Mouse (Mus musculus): ENCODE results near the gene Lpxn. TPM values are rescaled to one million over a fixed set of nuclear protein-coding genes. Genes with fewer than 3 reads are reported as not detected.

Lpxn gene
- polyA plus RNA-seq, 1 experiment from 2014 or later = 1.1 TPM

GRCm38 (mm10) chr19:12806214-12806613, 10.2 kb downstream of the Lpxn start:
- no peak overlapping the region for H3K27ac ChIP-seq
- no peaks in the 10 kb centered on the region for H3K4me1 ChIP-seq (replicated peaks)
- H3K9me3 ChIP-seq (replicated peaks) = no peaks in the 10 kb centered on the region
- no peak for ATAC-seq (replicated peaks; ENCODE audit: insufficient number of reproducible peaks, insufficient read depth, low FRiP score, low read depth)
- no peaks in the 10 kb centered on the region for H3K36me3 ChIP-seq
- H3K27me3 ChIP-seq = no peaks in the 10 kb centered on the region
- no peak overlapping the region for H3K4me2 ChIP-seq
- WGBS = 67% methylated on average over 2 of the region's 2 CpGs
- H3K9ac ChIP-seq = no peak overlapping the region
- no peak overlapping the region for H3K4me3 ChIP-seq

- H3K27ac ChIP-seq = no peak overlapping the region
- H3K4me2 ChIP-seq = no peak overlapping the region
- no peaks in the 10 kb centered on the region for H3K9me3 ChIP-seq (replicated peaks)
- ATAC-seq (replicated peaks; ENCODE audit: insufficient number of reproducible peaks, insufficient read depth, low FRiP score, low read depth) = no peak
- no peaks in the 10 kb centered on the region for H3K4me1 ChIP-seq (replicated peaks)
- no peaks in the 10 kb centered on the region for H3K27me3 ChIP-seq
- no peak overlapping the region for H3K4me3 ChIP-seq
- 46% methylated on average over 1 of the region's 1 CpGs for WGBS
- H3K9ac ChIP-seq = no peak overlapping the region
- H3K36me3 ChIP-seq = no peaks in the 10 kb centered on the region
These were observed 16.8 kb downstream of the Lpxn start for GRCm38 (mm10) chr19:12812644-12813364.

GRCm38 (mm10) chr19:12813883-12814282, 17.9 kb downstream of the Lpxn start:
- H3K4me2 ChIP-seq = no peak overlapping the region
- no peak overlapping the region for H3K27ac ChIP-seq
- H3K4me3 ChIP-seq = no peak overlapping the region
- no peaks in the 10 kb centered on the region for H3K4me1 ChIP-seq (replicated peaks)
- H3K9ac ChIP-seq = no peak overlapping the region
- no peak for ATAC-seq (replicated peaks; ENCODE audit: insufficient number of reproducible peaks, insufficient read depth, low FRiP score, low read depth)
- H3K27me3 ChIP-seq = no peaks in the 10 kb centered on the region
- H3K36me3 ChIP-seq = no peaks in the 10 kb centered on the region
- H3K9me3 ChIP-seq (replicated peaks) = no peaks in the 10 kb centered on the region
- 66% methylated on average over 1 of the region's 1 CpGs for WGBS

GRCm38 (mm10) chr19:12818507-12818906, 22.5 kb downstream of the Lpxn start:
- Histone ChIP-seq H3K27me3 (no peaks in the 10 kb centered on the region), H3K4me3 (no peak overlapping the region), H3K9ac (no peak overlapping the region), H3K4me2 (no peak overlapping the region), H3K36me3 (no peaks in the 10 kb centered on the region), H3K4me1 (replicated peaks) (no peaks in the 10 kb centered on the region), H3K9me3 (replicated peaks) (no peaks in the 10 kb centered on the region), H3K27ac (no peak overlapping the region)
- WGBS = 76% methylated on average over 1 of the region's 1 CpGs
- no peak for ATAC-seq (replicated peaks; ENCODE audit: insufficient number of reproducible peaks, insufficient read depth, low FRiP score, low read depth)

- ATAC-seq (replicated peaks; ENCODE audit: insufficient number of reproducible peaks, insufficient read depth, low FRiP score, low read depth) = no peak
- Histone ChIP-seq H3K4me1 (replicated peaks) (no peaks in the 10 kb centered on the region), H3K27ac (no peak overlapping the region), H3K9me3 (replicated peaks) (no peaks in the 10 kb centered on the region), H3K4me2 (no peak overlapping the region), H3K9ac (no peak overlapping the region), H3K4me3 (no peak overlapping the region), H3K36me3 (no peaks in the 10 kb centered on the region), H3K27me3 (no peaks in the 10 kb centered on the region)
- 29% methylated on average over 4 of the region's 4 CpGs for WGBS
These were observed 24.4 kb downstream of the Lpxn start for GRCm38 (mm10) chr19:12820383-12820782.

- no peak overlapping the region for H3K27ac ChIP-seq
- no peaks in the 10 kb centered on the region for H3K27me3 ChIP-seq
- H3K36me3 ChIP-seq = no peaks in the 10 kb centered on the region
- no peaks in the 10 kb centered on the region for H3K4me1 ChIP-seq (replicated peaks)
- no peak for ATAC-seq (replicated peaks; ENCODE audit: insufficient number of reproducible peaks, insufficient read depth, low FRiP score, low read depth)
- no peak overlapping the region for H3K9ac ChIP-seq
- no peak overlapping the region for H3K4me3 ChIP-seq
- 61% methylated on average over 4 of the region's 4 CpGs for WGBS
- H3K9me3 ChIP-seq (replicated peaks) = no peaks in the 10 kb centered on the region
- H3K4me2 ChIP-seq = no peak overlapping the region
These were observed 28.6 kb downstream of the Lpxn start for GRCm38 (mm10) chr19:12824549-12824948.

- H3K9ac ChIP-seq = no peak overlapping the region
- no peak overlapping the region for H3K4me3 ChIP-seq
- 64% methylated on average over 2 of the region's 2 CpGs for whole genome bisulfite sequencing
These were observed 34.9 kb downstream of the Lpxn start for GRCm38 (mm10) chr19:12830823-12831430.

GRCm38 (mm10) chr19:12831559-12831958, 35.6 kb downstream of the Lpxn start:
- H3K4me2 ChIP-seq = no peak overlapping the region
- no peak for ATAC-seq (replicated peaks; ENCODE audit: insufficient number of reproducible peaks, insufficient read depth, low FRiP score, low read depth)

More at GRCm38 (mm10) chr19:12830823-12831430, 34.9 kb downstream of the Lpxn start:
- Histone ChIP-seq H3K4me2 (no peak overlapping the region), H3K9me3 (replicated peaks) (no peaks in the 10 kb centered on the region), H3K4me1 (replicated peaks) (no peaks in the 10 kb centered on the region), H3K27me3 (no peaks in the 10 kb centered on the region), H3K36me3 (no peaks in the 10 kb centered on the region), H3K27ac (no peak overlapping the region)
- no peak for ATAC-seq (replicated peaks; ENCODE audit: insufficient number of reproducible peaks, insufficient read depth, low FRiP score, low read depth)

GRCm38 (mm10) chr19:12833625-12834024, 37.6 kb downstream of the Lpxn start:
- no peak overlapping the region for H3K4me3 ChIP-seq
- H3K4me1 ChIP-seq (replicated peaks) = no peaks in the 10 kb centered on the region
- WGBS = 59% methylated on average over 3 of the region's 3 CpGs
- peak; percentile 66; the same call in 1 of the 2 replicates for ATAC-seq (replicated peaks; ENCODE audit: insufficient number of reproducible peaks, insufficient read depth, low FRiP score, low read depth)
- H3K27ac ChIP-seq = no peak overlapping the region
- H3K4me2 ChIP-seq = no peak overlapping the region
- H3K9me3 ChIP-seq (replicated peaks) = no peaks in the 10 kb centered on the region
- H3K9ac ChIP-seq = no peak overlapping the region
- H3K27me3 ChIP-seq = no peaks in the 10 kb centered on the region
- H3K36me3 ChIP-seq = no peaks in the 10 kb centered on the region

More at GRCm38 (mm10) chr19:12831559-12831958, 35.6 kb downstream of the Lpxn start:
- Histone ChIP-seq H3K4me1 (replicated peaks) (no peaks in the 10 kb centered on the region), H3K9ac (no peak overlapping the region), H3K27ac (no peak overlapping the region), H3K27me3 (no peaks in the 10 kb centered on the region), H3K36me3 (no peaks in the 10 kb centered on the region), H3K4me3 (no peak overlapping the region), H3K9me3 (replicated peaks) (no peaks in the 10 kb centered on the region)
- 58% methylated on average over 1 of the region's 1 CpGs for WGBS

- no peak for ATAC-seq (replicated peaks; ENCODE audit: insufficient number of reproducible peaks, insufficient read depth, low FRiP score, low read depth)
- Histone ChIP-seq H3K4me3 (no peak overlapping the region), H3K27ac (no peak overlapping the region), H3K4me1 (replicated peaks) (no peaks in the 10 kb centered on the region), H3K27me3 (no peaks in the 10 kb centered on the region), H3K9ac (no peak overlapping the region), H3K4me2 (no peak overlapping the region), H3K36me3 (no peaks in the 10 kb centered on the region), H3K9me3 (replicated peaks) (no peaks in the 10 kb centered on the region)
- 73% methylated on average over 1 of the region's 1 CpGs for WGBS
These were observed 42.5 kb downstream of the Lpxn start for GRCm38 (mm10) chr19:12838507-12838906.

GRCm38 (mm10) chr19:12846382-12846781, 50.4 kb downstream of the Lpxn start, which contains the start of gene Gm5244:
TSS of gene Gm5244 (plus strand) at chr19:12846682.
- no peaks in the 10 kb centered on the region for H3K4me1 ChIP-seq (replicated peaks)
- no peaks in the 10 kb centered on the region for H3K36me3 ChIP-seq
- H3K4me2 ChIP-seq = no peak within 1 kb of the TSS
- H3K27ac ChIP-seq = no peak within 1 kb of the TSS
- H3K27me3 ChIP-seq = no peaks in the 10 kb centered on the region
- H3K9ac ChIP-seq = no peak within 1 kb of the TSS
- H3K4me3 ChIP-seq = no peak within 1 kb of the TSS
- ATAC-seq (replicated peaks; ENCODE audit: insufficient number of reproducible peaks, insufficient read depth, low FRiP score, low read depth) = no peak
- H3K9me3 ChIP-seq (replicated peaks) = no peaks in the 10 kb centered on the region

GRCm38 (mm10) chr19:12856983-12857382, 61.0 kb downstream of the Lpxn start, which contains the start of gene Olfr1444:
TSS of gene Olfr1444 (plus strand) at chr19:12857283.
- H3K27ac ChIP-seq = no peak within 1 kb of the TSS
- no peaks in the 10 kb centered on the region for H3K27me3 ChIP-seq

More at GRCm38 (mm10) chr19:12856983-12857382, 61.0 kb downstream of the Lpxn start, which contains the start of gene Olfr1444:
- H3K4me1 ChIP-seq (replicated peaks) = no peaks in the 10 kb centered on the region
- 42% methylated on average over 1 of the region's 1 CpGs for WGBS
- no peaks in the 10 kb centered on the region for H3K36me3 ChIP-seq
- no peak within 1 kb of the TSS for H3K9ac ChIP-seq
- no peak within 1 kb of the TSS for H3K4me3 ChIP-seq
- ATAC-seq (replicated peaks; ENCODE audit: insufficient number of reproducible peaks, insufficient read depth, low FRiP score, low read depth) = no peak
- no peaks in the 10 kb centered on the region for H3K9me3 ChIP-seq (replicated peaks)
- H3K4me2 ChIP-seq = no peak within 1 kb of the TSS
